Mouse (Mus musculus) neural tube, embryonic 11.5 days (tissue): ENCODE measurements around the gene Rps11. TPM values are rescaled to one million over a fixed set of nuclear protein-coding genes. Genes with fewer than 3 reads are reported as not detected.
"Not testable (repeated sequence)": the region's sequence is repeated elsewhere in the genome, so short reads cannot be mapped to it uniquely, and the experiment has no call there.

ENCODE experiments used
- ATAC-seq: fragments of 200-750 bp; cut with Nextera tagmentation; 2 replicates; pipeline ENCODE4 v1.8.0; 2017; ENCODE audit warnings: moderate number of reproducible peaks, mild to moderate bottlenecking, moderate TSS enrichment, moderate library complexity; ENCODE audit not compliant: insufficient read depth, low FRiP score, low TSS enrichment
- DNase-seq: peaks from one replicate; pipeline ENCODE4 v3.0.0-alpha.2; 2015; ENCODE audit warnings: low spot score
- H3K27ac ChIP-seq: fragments of 300-500 bp; sonication (generic); 2 replicates; pipeline ENCODE4 v1.5.1; 2014; ENCODE audit warnings: low read depth, mild to moderate bottlenecking, low read length
- H3K27me3 ChIP-seq: fragments of 300-500 bp; sonication (generic); 2 replicates; pipeline ENCODE4 v1.6.1; 2014; ENCODE audit warnings: mild to moderate bottlenecking, low read length, mixed read lengths; ENCODE audit not compliant: control insufficient read depth, insufficient read depth
- H3K36me3 ChIP-seq: fragments of 300-500 bp; sonication (generic); 2 replicates; pipeline ENCODE4 v1.6.1; 2014; ENCODE audit warnings: mild to moderate bottlenecking, low read length, moderate library complexity, mixed read lengths; ENCODE audit not compliant: control insufficient read depth, insufficient read depth
- H3K4me1 ChIP-seq: fragments of 300-500 bp; sonication (generic); 2 replicates; pipeline ENCODE4 v1.6.1; 2014; ENCODE audit warnings: low read length, mixed read lengths; ENCODE audit not compliant: control insufficient read depth, insufficient read depth
- H3K4me2 ChIP-seq: fragments of 300-500 bp; sonication (generic); 2 replicates; pipeline ENCODE4 v1.6.1; 2014; ENCODE audit warnings: low read depth, mild to moderate bottlenecking, moderate library complexity
- H3K4me3 ChIP-seq: fragments of 300-500 bp; sonication (generic); 2 replicates; pipeline ENCODE4 v1.5.1; 2014; ENCODE audit warnings: low read depth, low read length
- H3K9ac ChIP-seq: fragments of 300-500 bp; sonication (generic); 2 replicates; pipeline ENCODE4 v1.6.1; 2014; ENCODE audit warnings: mild to moderate bottlenecking, low read length
- H3K9me3 ChIP-seq: fragments of 300-500 bp; sonication (generic); 2 replicates; pipeline ENCODE4 v1.6.1; 2016; ENCODE audit warnings: low read length; ENCODE audit not compliant: control insufficient read depth
- WGBS: fragments of 180-500 bp; shearing (Covaris S2); extraction: QIAGEN DNeasy Blood & Tissue Kit; methylation state at CpG from one replicate; pipeline ENCODE4 v1.1.7; 2014; 5-methylcytosine and 5-hydroxymethylcytosine counted together
- polyA plus RNA-seq: library from polyadenylated mRNA; unstranded; fragments of >200 nt; fragmentation: Nextera tagmentation; extraction: Ambion mirVana; gene quantifications from 2 replicates; pipeline ENCODE4 v1.2.1, GENCODE M21; 2014

The Rps11 gene
- polyA plus RNA-seq, 1 experiment from 2014 or later = 1,454 TPM

GRCm38 (mm10) chr7:45102940-45103585 lies 21.2 kb downstream of the Rps11 start:
- H3K27me3 ChIP-seq = no peaks in the 10 kb centered on the region
- no peaks in the 10 kb centered on the region for H3K9me3 ChIP-seq
- DNase-seq (no peak), ATAC-seq (no peak)
- peaks cover 3% of the 10 kb centered on the region; the same call in 1 of the 2 replicates for H3K4me1 ChIP-seq
- no peak overlapping the region for H3K4me2 ChIP-seq
- no peak overlapping the region for H3K9ac ChIP-seq
- H3K4me3 ChIP-seq = no peak overlapping the region
- H3K36me3 ChIP-seq = no peaks in the 10 kb centered on the region
- H3K27ac ChIP-seq = no peak overlapping the region
- WGBS = 81% methylated on average over 9 of the region's 9 CpGs

- Histone ChIP-seq H3K9ac (no peak overlapping the region), H3K27ac (no peak overlapping the region), H3K27me3 (no peaks in the 10 kb centered on the region), H3K9me3 (no peaks in the 10 kb centered on the region), H3K4me3 (no peak overlapping the region), H3K4me2 (no peak overlapping the region), H3K36me3 (no peaks in the 10 kb centered on the region), H3K4me1 (peaks cover 3% of the 10 kb centered on the region; the same call in 1 of the 2 replicates)
- ATAC-seq = no peak
- no peak for DNase-seq
- 87% methylated on average over 11 of the region's 11 CpGs for WGBS
These were observed 21.8 kb downstream of the Rps11 start for GRCm38 (mm10) chr7:45102441-45102840.

- H3K27ac ChIP-seq = no peak overlapping the region
- no peak overlapping the region for H3K9ac ChIP-seq
- no peaks in the 10 kb centered on the region for H3K27me3 ChIP-seq
- no peak overlapping the region for H3K4me2 ChIP-seq
- ATAC-seq (no peak), DNase-seq (no peak)
- 92% methylated on average over 6 of the region's 6 CpGs for WGBS
- no peaks in the 10 kb centered on the region for H3K9me3 ChIP-seq
- H3K36me3 ChIP-seq = no peaks in the 10 kb centered on the region
- no peak overlapping the region for H3K4me3 ChIP-seq
- H3K4me1 ChIP-seq = no peaks in the 10 kb centered on the region
These were observed 24.2 kb downstream of the Rps11 start for GRCm38 (mm10) chr7:45100046-45100445.

- Histone ChIP-seq H3K27me3 (no peaks in the 10 kb centered on the region), H3K27ac (no peak overlapping the region), H3K36me3 (no peaks in the 10 kb centered on the region), H3K9ac (no peak overlapping the region), H3K4me2 (no peak overlapping the region), H3K9me3 (no peaks in the 10 kb centered on the region), H3K4me1 (no peaks in the 10 kb centered on the region), H3K4me3 (no peak overlapping the region)
- 87% methylated on average over 8 of the region's 8 CpGs for whole genome bisulfite sequencing
- no peak for ATAC-seq
- no peak for DNase-seq
These were observed 25.5 kb downstream of the Rps11 start for GRCm38 (mm10) chr7:45098541-45099240.

- WGBS = 80% methylated on average over 6 of the region's 6 CpGs
These were observed 26.8 kb downstream of the Rps11 start for GRCm38 (mm10) chr7:45097479-45097878.

GRCm38 (mm10) chr7:45095965-45096364 lies 28.3 kb downstream of the Rps11 start:
- not testable (repeated sequence) for DNase-seq, H3K4me2 ChIP-seq, H3K36me3 ChIP-seq, H3K9me3 ChIP-seq, ATAC-seq, H3K27ac ChIP-seq, H3K4me3 ChIP-seq, H3K27me3 ChIP-seq, H3K9ac ChIP-seq, H3K4me1 ChIP-seq
- 92% methylated on average over 14 of the region's 14 CpGs for whole genome bisulfite sequencing

More at GRCm38 (mm10) chr7:45097479-45097878, 26.8 kb downstream of the Rps11 start:
- DNase-seq (no peak), ATAC-seq (no peak)
- Histone ChIP-seq H3K9me3 (no peaks in the 10 kb centered on the region), H3K27ac (no peak overlapping the region), H3K4me1 (no peaks in the 10 kb centered on the region), H3K4me3 (no peak overlapping the region), H3K9ac (no peak overlapping the region), H3K27me3 (no peaks in the 10 kb centered on the region), H3K4me2 (no peak overlapping the region), H3K36me3 (no peaks in the 10 kb centered on the region)

GRCm38 (mm10) chr7:45095367-45095766 lies 28.9 kb downstream of the Rps11 start:
- Histone ChIP-seq H3K36me3 (no peaks in the 10 kb centered on the region), H3K9ac (no peak overlapping the region), H3K27me3 (no peaks in the 10 kb centered on the region), H3K4me1 (0 out of 2 replicates have a peak, but pooled peaks cover 2% of the 10 kb centered on the region), H3K4me3 (no peak overlapping the region), H3K4me2 (no peak overlapping the region), H3K27ac (no peak overlapping the region), H3K9me3 (no peaks in the 10 kb centered on the region)
- 82% methylated on average over 6 of the region's 6 CpGs for WGBS
- DNase-seq = no peak
- no peak for ATAC-seq

- no peak overlapping the region for H3K9ac ChIP-seq
- no peaks in the 10 kb centered on the region for H3K27me3 ChIP-seq
- no peaks in the 10 kb centered on the region for H3K9me3 ChIP-seq
- ATAC-seq (no peak), DNase-seq (no peak)
- no peak overlapping the region for H3K4me3 ChIP-seq
- H3K4me1 ChIP-seq = 0 out of 2 replicates have a peak, but pooled peaks cover 2% of the 10 kb centered on the region
- 0 out of 2 replicates have a peak overlapping the region, but pooled peaks have one; percentile 42 for H3K27ac ChIP-seq
- no peaks in the 10 kb centered on the region for H3K36me3 ChIP-seq
- no peak overlapping the region for H3K4me2 ChIP-seq
- 9% methylated on average over 7 of the region's 7 CpGs for WGBS
These were observed 30.1 kb downstream of the Rps11 start for GRCm38 (mm10) chr7:45094121-45094520.

- 0 out of 2 replicates have a peak overlapping the region, but pooled peaks have one; percentile 42 for H3K27ac ChIP-seq
- WGBS = 35% methylated on average over 13 of the region's 18 CpGs
- no peaks in the 10 kb centered on the region for H3K9me3 ChIP-seq
- no peak overlapping the region for H3K4me2 ChIP-seq
- DNase-seq (peak; percentile 49), ATAC-seq (no peak)
- no peak overlapping the region for H3K9ac ChIP-seq
- no peak overlapping the region for H3K4me3 ChIP-seq
- no peaks in the 10 kb centered on the region for H3K27me3 ChIP-seq
- H3K4me1 ChIP-seq = 0 out of 2 replicates have a peak, but pooled peaks cover 2% of the 10 kb centered on the region
- no peaks in the 10 kb centered on the region for H3K36me3 ChIP-seq
These were observed 30.7 kb downstream of the Rps11 start for GRCm38 (mm10) chr7:45093516-45093905.
